Mouse (Mus musculus) heart, embryonic 11.5 days (tissue): ENCODE data around the gene Litaf. TPM values are rescaled to one million over a fixed set of nuclear protein-coding genes. Genes with fewer than 3 reads are reported as not detected.

Experiments
- ATAC-seq: fragments of 200-750 bp; cut with Nextera tagmentation; replicated peaks from 2 replicates; pipeline ENCODE4 v1.8.0; 2017; ENCODE audit warnings: moderate library complexity; ENCODE audit not compliant: insufficient number of reproducible peaks, low FRiP score, low TSS enrichment
- H3K27ac ChIP-seq: fragments of 300-500 bp; sonication (generic); 2 replicates; pipeline ENCODE4 v1.5.1; 2014; ENCODE audit warnings: mild to moderate bottlenecking, low read depth, low read length
- H3K27me3 ChIP-seq: fragments of 300-500 bp; sonication (generic); 2 replicates; pipeline ENCODE4 v1.6.1; 2014; ENCODE audit warnings: mild to moderate bottlenecking, low read length, mixed read lengths; ENCODE audit not compliant: control insufficient read depth, insufficient read depth
- H3K36me3 ChIP-seq: fragments of 300-500 bp; sonication (generic); 2 replicates; pipeline ENCODE4 v1.6.1; 2014; ENCODE audit warnings: mild to moderate bottlenecking, low read length, moderate library complexity, mixed read lengths; ENCODE audit not compliant: control insufficient read depth, insufficient read depth
- H3K4me1 ChIP-seq: fragments of 300-500 bp; sonication (generic); 2 replicates; pipeline ENCODE4 v1.6.1; 2014; ENCODE audit warnings: low read length; ENCODE audit not compliant: control insufficient read depth, insufficient read depth
- H3K4me2 ChIP-seq: fragments of 300-500 bp; sonication (generic); 2 replicates; pipeline ENCODE4 v1.6.1; 2014; ENCODE audit warnings: mild to moderate bottlenecking, moderate library complexity
- H3K4me3 ChIP-seq: fragments of 300-500 bp; sonication (generic); 2 replicates; pipeline ENCODE4 v1.5.1; 2014; ENCODE audit warnings: low read depth, low read length
- H3K9ac ChIP-seq: fragments of 300-500 bp; sonication (generic); 2 replicates; pipeline ENCODE4 v1.6.1; 2014; ENCODE audit warnings: mild to moderate bottlenecking, low read depth, low read length, moderate library complexity
- H3K9me3 ChIP-seq: fragments of 300-500 bp; sonication (generic); replicated peaks from 2 replicates; pipeline ENCODE4 v1.6.1; 2016; ENCODE audit warnings: low read length; ENCODE audit not compliant: control insufficient read depth
- WGBS: fragments of 180-500 bp; shearing (Covaris S2); extraction: QIAGEN DNeasy Blood & Tissue Kit; methylation state at CpG from one replicate; pipeline ENCODE4 v1.1.7; 2014; ENCODE audit not compliant: insufficient replicate concordance; 5-methylcytosine and 5-hydroxymethylcytosine counted together
- polyA plus RNA-seq: library from polyadenylated mRNA; unstranded; fragments of >200 nt; fragmentation: Nextera tagmentation; extraction: Ambion mirVana; gene quantifications from 2 replicates; pipeline ENCODE4 v1.2.1, GENCODE M21; 2014

Litaf gene
- polyA plus RNA-seq, 1 experiment from 2014 or later: 63.8 TPM

DNA sequence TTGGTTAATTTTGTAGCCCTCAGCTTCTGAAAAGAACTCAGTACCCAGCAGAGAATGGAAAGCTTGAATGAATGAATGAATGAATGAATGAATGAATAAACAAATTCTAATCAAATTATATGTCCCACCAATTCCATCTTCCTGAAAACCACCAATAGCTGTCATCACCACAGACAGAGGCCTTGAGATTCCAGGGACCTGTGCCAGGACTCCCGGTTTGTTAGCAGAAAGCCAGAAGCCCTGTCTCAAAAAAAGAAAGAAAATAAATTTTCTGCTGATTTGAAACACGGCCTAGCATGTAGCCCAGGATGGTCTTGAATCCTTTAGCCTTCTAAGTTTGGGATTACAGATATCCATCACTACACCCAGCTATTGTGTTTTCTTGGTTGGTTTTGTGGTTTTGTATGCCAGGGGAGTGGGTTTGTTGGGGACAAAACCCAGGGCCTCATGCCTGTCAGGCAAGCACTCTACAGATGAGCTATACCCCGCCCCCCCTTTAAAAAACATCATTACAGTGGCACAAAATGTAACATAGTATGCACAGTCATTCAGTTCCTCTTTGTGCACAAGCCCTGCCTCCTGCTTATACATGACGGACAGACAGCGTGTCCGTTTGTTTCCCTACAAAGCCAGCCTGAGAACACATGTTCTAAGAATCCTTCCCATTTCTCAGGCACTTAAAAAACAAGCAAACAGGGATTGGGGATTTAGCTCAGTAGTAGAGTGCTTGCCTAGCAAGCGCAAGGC, 120.4 kb downstream of the Litaf start:
- Histone ChIP-seq H3K4me1 (0 out of 2 replicates have a peak, but pooled peaks cover 8% of the 10 kb centered on the region), H3K4me2 (no peak overlapping the region), H3K27ac (no peak overlapping the region), H3K36me3 (no peaks in the 10 kb centered on the region), H3K9me3 (no peaks in the 10 kb centered on the region), H3K27me3 (no peaks in the 10 kb centered on the region), H3K4me3 (no peak overlapping the region), H3K9ac (no peak overlapping the region)
- ATAC-seq: no peak
- WGBS: 78% methylated on average over 7 of the region's 7 CpGs

DNA sequence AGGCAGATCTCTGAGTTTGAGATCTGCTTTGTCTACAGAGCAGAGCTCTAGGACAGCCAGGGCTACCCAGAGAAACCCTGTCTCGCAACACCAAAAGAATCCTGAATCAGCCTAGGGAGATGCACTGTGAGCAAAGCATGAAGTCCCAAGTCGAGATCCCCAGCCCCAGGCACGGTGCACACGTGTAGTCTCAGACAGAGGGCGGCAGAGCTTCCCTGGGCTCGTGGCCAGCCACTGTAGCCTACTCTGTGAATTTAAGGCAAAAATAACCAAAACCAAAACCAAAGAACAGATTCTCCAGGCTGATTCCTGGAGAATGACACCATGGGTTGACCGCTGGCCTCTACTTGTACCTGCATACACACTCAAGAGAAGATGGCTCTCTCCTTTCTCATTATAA, 121.4 kb downstream of the Litaf start:
- 68% methylated on average over 7 of the region's 7 CpGs for WGBS
- H3K4me1 ChIP-seq: 0 out of 2 replicates have a peak, but pooled peaks cover 6% of the 10 kb centered on the region

DNA sequence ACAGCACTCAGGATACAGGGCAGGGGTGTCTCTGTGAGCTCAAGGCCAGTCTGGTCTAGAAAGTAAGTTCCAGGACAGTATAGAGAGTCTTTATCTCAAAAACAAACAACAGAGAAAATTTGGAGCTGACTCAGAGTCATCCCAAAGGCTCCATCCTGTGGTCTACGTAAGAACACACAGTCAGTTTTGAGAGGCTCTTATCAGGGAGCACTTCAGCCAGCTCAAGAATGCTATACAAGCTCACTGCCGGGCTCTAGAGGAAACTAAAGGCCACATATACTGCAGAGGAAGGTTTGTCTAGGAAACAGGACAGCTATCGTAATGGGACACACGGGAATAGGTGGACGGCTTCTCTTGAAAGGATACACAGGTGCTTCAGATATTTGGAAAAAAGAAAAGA, 122.7 kb downstream of the Litaf start:
- Histone ChIP-seq H3K27me3 (no peaks in the 10 kb centered on the region), H3K36me3 (no peaks in the 10 kb centered on the region), H3K9ac (no peak overlapping the region), H3K27ac (no peak overlapping the region), H3K4me2 (no peak overlapping the region), H3K4me1 (0 out of 2 replicates have a peak, but pooled peaks cover 6% of the 10 kb centered on the region), H3K9me3 (no peaks in the 10 kb centered on the region), H3K4me3 (no peak overlapping the region)
- WGBS: 17% methylated on average over 5 of the region's 5 CpGs
- no peak for ATAC-seq

More for the DNA sequence above, 121.4 kb downstream of the Litaf start:
- no peak for ATAC-seq
- no peak overlapping the region for H3K9ac ChIP-seq
- no peak overlapping the region for H3K4me2 ChIP-seq
- H3K27me3 ChIP-seq: no peaks in the 10 kb centered on the region
- no peaks in the 10 kb centered on the region for H3K9me3 ChIP-seq
- no peaks in the 10 kb centered on the region for H3K36me3 ChIP-seq
- no peak overlapping the region for H3K4me3 ChIP-seq
- H3K27ac ChIP-seq: no peak overlapping the region

- Histone ChIP-seq H3K9me3 (no peaks in the 10 kb centered on the region), H3K4me3 (no peak overlapping the region), H3K4me2 (no peak overlapping the region), H3K36me3 (no peaks in the 10 kb centered on the region), H3K9ac (no peak overlapping the region), H3K27me3 (no peaks in the 10 kb centered on the region), H3K4me1 (peaks cover 6% of the 10 kb centered on the region; the same call in 1 of the 2 replicates), H3K27ac (no peak overlapping the region)
- no peak for ATAC-seq
- 85% methylated on average over 2 of the region's 2 CpGs for WGBS
Observed at GRCm38 (mm10) chr16:10940661-10941060, 125.3 kb downstream of the Litaf start.

- no peaks in the 10 kb centered on the region for H3K9me3 ChIP-seq
- no peak overlapping the region for H3K27ac ChIP-seq
- no peaks in the 10 kb centered on the region for H3K36me3 ChIP-seq
- 89% methylated on average over 4 of the region's 4 CpGs for WGBS
- peaks cover 6% of the 10 kb centered on the region; the same call in 1 of the 2 replicates for H3K4me1 ChIP-seq
- no peak overlapping the region for H3K4me3 ChIP-seq
- H3K4me2 ChIP-seq: no peak overlapping the region
- H3K27me3 ChIP-seq: no peaks in the 10 kb centered on the region
- ATAC-seq: no peak
- no peak overlapping the region for H3K9ac ChIP-seq
Observed at GRCm38 (mm10) chr16:10939932-10940331, 126.0 kb downstream of the Litaf start.

DNA sequence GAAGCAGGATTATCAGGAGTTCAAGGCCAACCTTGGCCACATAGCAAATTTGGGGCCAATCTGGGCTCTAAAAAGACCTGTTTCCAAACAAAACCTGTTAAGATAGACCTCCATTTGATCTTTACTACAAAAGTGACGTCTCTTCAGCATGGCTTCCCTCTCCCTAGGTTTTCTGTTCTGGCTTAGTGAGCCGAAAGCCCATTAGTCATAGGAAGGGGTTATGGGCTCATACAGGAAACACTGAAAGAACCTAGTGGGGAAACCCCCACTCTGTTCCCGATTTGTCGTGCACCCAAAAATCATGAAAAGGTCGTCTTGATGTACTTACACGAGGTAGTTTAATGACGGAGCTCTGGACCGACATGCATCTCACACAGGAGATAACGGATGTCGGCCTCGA, 128.5 kb downstream of the Litaf start:
- Histone ChIP-seq H3K4me3 (no peak overlapping the region), H3K4me1 (no peaks in the 10 kb centered on the region; the same call in 1 of the 2 replicates), H3K27me3 (no peaks in the 10 kb centered on the region; the same call in 1 of the 2 replicates), H3K27ac (no peak overlapping the region), H3K9ac (no peak overlapping the region), H3K4me2 (no peak overlapping the region), H3K36me3 (no peaks in the 10 kb centered on the region), H3K9me3 (no peaks in the 10 kb centered on the region)
- no peak for ATAC-seq
- WGBS: 55% methylated on average over 11 of the region's 11 CpGs

DNA sequence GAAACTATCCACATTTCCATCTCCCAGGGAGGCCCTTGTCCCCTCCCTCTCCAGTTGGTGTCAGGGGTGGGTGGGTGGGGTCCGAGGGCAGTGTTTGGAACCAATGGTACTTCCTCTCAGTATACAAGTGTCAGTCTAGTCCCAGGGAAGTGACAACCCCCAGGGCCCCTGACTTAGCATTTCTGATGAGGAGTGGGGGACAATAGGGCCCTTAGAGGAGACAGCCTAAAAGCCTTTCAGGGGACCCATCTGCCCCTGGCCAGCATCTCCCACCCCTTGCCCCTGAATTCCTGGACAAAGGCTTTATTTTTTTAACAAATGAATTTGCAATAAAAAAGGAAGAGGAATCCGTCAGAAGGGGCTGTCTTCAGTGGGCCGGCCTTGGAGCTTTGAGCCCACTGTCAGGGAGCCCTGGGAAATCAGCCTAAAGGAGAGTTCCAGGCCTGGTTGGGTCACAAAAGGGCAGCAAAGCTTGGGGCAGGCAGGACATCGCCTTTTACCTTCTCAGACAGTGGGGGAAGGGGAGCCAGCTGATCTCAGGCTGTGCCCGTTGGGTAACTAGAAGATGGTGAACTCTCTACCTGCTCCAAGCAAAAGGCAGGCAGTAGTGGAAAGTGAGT, 129.1 kb downstream of the Litaf start:
- Histone ChIP-seq H3K27ac (no peak overlapping the region), H3K9me3 (no peaks in the 10 kb centered on the region), H3K4me2 (no peak overlapping the region), H3K27me3 (no peaks in the 10 kb centered on the region; the same call in 1 of the 2 replicates), H3K36me3 (no peaks in the 10 kb centered on the region), H3K9ac (no peak overlapping the region), H3K4me1 (no peaks in the 10 kb centered on the region; the same call in 1 of the 2 replicates), H3K4me3 (no peak overlapping the region)
- WGBS: 60% methylated on average over 5 of the region's 5 CpGs
- ATAC-seq: no peak

GRCm38 (mm10) chr16:10934047-10934446, 131.9 kb downstream of the Litaf start:
- Histone ChIP-seq H3K9ac (no peak overlapping the region), H3K9me3 (0 out of 2 replicates have a peak, but pooled peaks cover 4% of the 10 kb centered on the region), H3K4me3 (no peak overlapping the region), H3K4me2 (no peak overlapping the region), H3K27ac (no peak overlapping the region), H3K4me1 (no peaks in the 10 kb centered on the region; the same call in 1 of the 2 replicates), H3K36me3 (no peaks in the 10 kb centered on the region), H3K27me3 (no peaks in the 10 kb centered on the region; the same call in 1 of the 2 replicates)
- ATAC-seq: no peak
- 76% methylated on average over 1 of the region's 1 CpGs for WGBS
